Mouse (Mus musculus): ENCODE data around the gene Hist1h2bf. TPM values are rescaled to one million over a fixed set of nuclear protein-coding genes. Genes with fewer than 3 reads are reported as not detected.
"Not testable (repeated sequence)": the region's sequence is repeated elsewhere in the genome, so short reads cannot be mapped to it uniquely, and the experiment has no call there.

Hist1h2bf gene
- polyA plus RNA-seq, 1 experiment = 4.5 TPM

DNA sequence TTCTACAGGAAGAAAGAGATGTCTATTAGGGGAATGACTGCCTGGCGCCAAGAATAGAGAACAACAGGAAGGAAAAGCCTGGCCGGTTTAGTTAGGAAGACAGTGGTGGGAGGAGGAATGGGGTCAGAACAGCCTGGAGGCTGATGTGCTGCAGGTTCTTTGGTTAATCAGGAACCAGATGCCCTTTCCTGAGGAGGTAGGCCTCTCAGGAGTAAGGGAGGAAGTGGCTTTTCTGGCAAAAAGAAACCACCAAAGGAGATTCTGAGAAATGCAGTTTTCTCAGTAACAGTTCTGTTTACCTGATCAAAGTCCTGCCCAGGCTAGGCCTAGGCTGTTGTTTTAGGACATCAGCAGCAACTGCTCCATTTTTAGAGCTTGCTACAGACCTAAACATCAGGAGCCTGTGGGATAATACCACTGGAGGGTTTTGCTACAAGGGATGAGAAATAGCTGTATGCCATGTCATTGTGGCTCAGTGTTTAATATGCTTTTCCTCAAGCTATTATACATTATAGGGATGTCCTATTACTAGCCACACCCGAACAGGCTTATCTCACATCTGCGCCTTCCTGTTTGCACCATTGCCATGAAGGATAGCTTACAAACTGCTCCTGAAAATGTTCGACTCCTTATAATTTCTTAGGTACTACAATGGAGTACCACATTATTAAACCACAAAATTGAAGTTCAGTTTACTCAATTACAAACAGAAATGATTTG, 19.2 kb upstream of the Hist1h2bf start:
- no peak overlapping the region for H3ac ChIP-seq (ENCODE audit: control insufficient read depth, insufficient read length, low read depth)

DNA sequence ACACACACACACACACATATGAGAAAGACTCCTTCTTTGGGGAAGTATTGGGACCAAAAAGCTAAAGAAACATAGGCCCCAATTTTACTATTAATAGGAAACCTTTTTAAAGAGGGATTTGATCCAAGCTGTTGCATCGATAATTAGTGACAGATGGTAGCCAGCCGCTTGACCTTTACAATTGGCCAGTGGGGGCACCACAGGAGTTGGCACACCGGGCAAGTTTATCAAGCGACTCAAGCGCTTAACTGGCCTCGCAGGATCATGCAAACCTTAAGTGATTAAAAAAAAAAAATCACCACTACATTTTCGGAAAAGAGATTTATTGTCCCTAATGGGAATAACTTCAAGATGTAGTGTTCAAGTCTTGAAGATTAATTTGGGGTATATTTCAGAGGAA, 18.6 kb upstream of the Hist1h2bf start:
- no peak overlapping the region for H3ac ChIP-seq (ENCODE audit: control insufficient read depth, insufficient read length, low read depth)
- H3K36me3 ChIP-seq (ENCODE audit: control insufficient read depth, insufficient read depth) = no peaks in the 10 kb centered on the region
- no peak for TF ChIP-seq USF1 (IDR thresholded peaks at IDR 0.05; ENCODE audit: low read depth)
- TF ChIP-seq MYOD1 (IDR thresholded peaks at IDR 0.05; ENCODE audit: control insufficient read depth, insufficient read length, low read depth) = no peak
- no peak for TF ChIP-seq MAX (IDR thresholded peaks at IDR 0.05)
- no peaks in the 10 kb centered on the region for H3K79me2 ChIP-seq (ENCODE audit: control insufficient read depth, insufficient read depth)
- H3K4me3 ChIP-seq (ENCODE audit: insufficient read depth, poor library complexity, severe bottlenecking) = no peak overlapping the region
- H3K79me3 ChIP-seq (ENCODE audit: low read depth) = no peaks in the 10 kb centered on the region
- H3K27me3 ChIP-seq (ENCODE audit: control insufficient read depth, insufficient read depth, insufficient read length) = no peaks in the 10 kb centered on the region

More for the DNA sequence above, 19.2 kb upstream of the Hist1h2bf start:
- no peak overlapping the region for H3K4me3 ChIP-seq (ENCODE audit: insufficient read depth, poor library complexity, severe bottlenecking)
- no peak for TF ChIP-seq MYOG (IDR thresholded peaks at IDR 0.05; ENCODE audit: control insufficient read depth, extremely low read depth, insufficient read length)
- TF ChIP-seq USF1 (IDR thresholded peaks at IDR 0.05; ENCODE audit: low read depth) = no peak
- TF ChIP-seq CTCF (IDR thresholded peaks at IDR 0.05; ENCODE audit: control insufficient read depth, insufficient read depth, insufficient read length) = no peak
- no peak for TF ChIP-seq CEBPB (IDR thresholded peaks at IDR 0.05; ENCODE audit: low read depth)
- TF ChIP-seq MAX (IDR thresholded peaks at IDR 0.05) = no peak
- no peak for TF ChIP-seq FOSL1 (IDR thresholded peaks at IDR 0.05; ENCODE audit: insufficient read depth, low read length, poor library complexity, severe bottlenecking)
- no peak for TF ChIP-seq MYOD1 (IDR thresholded peaks at IDR 0.05; ENCODE audit: control insufficient read depth, insufficient read length, low read depth)
- H3K36me3 ChIP-seq (ENCODE audit: control insufficient read depth, insufficient read depth) = no peaks in the 10 kb centered on the region
- no peaks in the 10 kb centered on the region for H3K27me3 ChIP-seq (ENCODE audit: control insufficient read depth, insufficient read depth, insufficient read length)
- H3K79me2 ChIP-seq (ENCODE audit: control insufficient read depth, insufficient read depth) = no peaks in the 10 kb centered on the region
- no peaks in the 10 kb centered on the region for H3K79me3 ChIP-seq (ENCODE audit: low read depth)

DNA sequence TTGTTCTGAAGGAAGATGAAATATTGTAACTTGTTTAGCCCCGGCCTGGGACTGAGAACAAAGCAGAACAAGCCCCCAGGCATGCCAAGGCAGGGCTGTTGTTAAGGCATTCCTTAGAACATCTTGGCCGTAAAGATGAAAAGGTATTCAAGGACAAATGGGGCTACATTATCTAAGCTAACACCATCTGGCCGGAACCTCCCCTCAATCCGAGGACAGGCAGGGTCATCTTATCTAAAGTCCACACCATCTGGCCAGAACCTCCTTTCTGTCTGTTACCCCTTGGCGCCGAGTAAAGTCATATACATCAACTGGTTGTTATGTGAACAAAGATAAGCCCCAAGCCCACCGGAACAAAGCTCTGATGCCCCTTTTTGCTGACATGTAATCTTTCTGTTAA, 17.9 kb upstream of the Hist1h2bf start:
- not testable (repeated sequence) for H3K79me2 ChIP-seq (ENCODE audit: control insufficient read depth, insufficient read depth); H3ac ChIP-seq (ENCODE audit: control insufficient read depth, insufficient read length, low read depth); H3K4me3 ChIP-seq (ENCODE audit: insufficient read depth, poor library complexity, severe bottlenecking); H3K79me3 ChIP-seq (ENCODE audit: low read depth); H3K27me3 ChIP-seq (ENCODE audit: control insufficient read depth, insufficient read depth, insufficient read length); H3K36me3 ChIP-seq (ENCODE audit: control insufficient read depth, insufficient read depth)

DNA sequence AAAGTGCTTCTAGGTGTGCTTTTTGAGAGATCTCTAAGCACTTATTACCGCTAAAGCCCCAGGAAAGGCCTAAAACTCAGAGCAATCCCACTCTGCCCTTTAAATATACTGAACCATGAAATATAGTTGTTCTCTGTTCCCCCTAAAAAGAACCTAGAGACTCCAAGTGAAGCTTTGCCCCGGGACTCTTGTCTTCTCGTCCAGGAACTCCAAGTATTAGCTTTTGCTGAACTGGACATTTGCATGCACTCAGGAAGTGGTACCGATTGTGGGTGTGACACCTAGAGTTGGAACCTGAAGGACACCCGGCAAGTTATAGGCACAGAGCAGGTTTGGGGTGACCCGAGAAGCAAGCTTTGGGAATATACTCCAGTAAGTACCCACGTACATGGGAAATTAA, 17.2 kb upstream of the Hist1h2bf start:
- Histone ChIP-seq H3K4me3 (ENCODE audit: insufficient read depth, poor library complexity, severe bottlenecking) (no peak overlapping the region), H3K79me3 (ENCODE audit: low read depth) (no peaks in the 10 kb centered on the region), H3K36me3 (ENCODE audit: control insufficient read depth, insufficient read depth) (no peaks in the 10 kb centered on the region), H3K27me3 (ENCODE audit: control insufficient read depth, insufficient read depth, insufficient read length) (no peaks in the 10 kb centered on the region), H3K79me2 (ENCODE audit: control insufficient read depth, insufficient read depth) (no peaks in the 10 kb centered on the region), H3ac (ENCODE audit: control insufficient read depth, insufficient read length, low read depth) (no peak overlapping the region)
- TF ChIP-seq CEBPB (IDR thresholded peaks at IDR 0.05; ENCODE audit: low read depth) (no peak), MYOG (IDR thresholded peaks at IDR 0.05; ENCODE audit: control insufficient read depth, extremely low read depth, insufficient read length) (no peak), FOSL1 (IDR thresholded peaks at IDR 0.05; ENCODE audit: insufficient read depth, low read length, poor library complexity, severe bottlenecking) (no peak), USF1 (IDR thresholded peaks at IDR 0.05; ENCODE audit: low read depth) (no peak), MYOD1 (IDR thresholded peaks at IDR 0.05; ENCODE audit: control insufficient read depth, insufficient read length, low read depth) (no peak), CTCF (IDR thresholded peaks at IDR 0.05; ENCODE audit: control insufficient read depth, insufficient read depth, insufficient read length) (no peak), MAX (IDR thresholded peaks at IDR 0.05) (no peak)

DNA sequence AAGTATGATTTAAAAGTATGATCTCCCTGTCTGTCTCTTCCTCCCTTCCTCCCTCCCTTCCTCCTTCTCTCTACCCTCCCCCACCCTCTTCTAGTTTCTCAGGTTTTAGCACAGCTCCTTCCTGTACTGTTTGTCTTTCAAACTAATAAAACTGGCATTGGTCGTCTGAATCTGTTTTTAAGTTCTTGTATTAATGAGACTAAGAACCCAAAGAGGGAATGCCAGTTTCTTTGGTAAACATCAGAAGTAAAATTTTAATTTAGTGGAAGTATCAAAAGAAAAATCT, 12.9 kb upstream of the Hist1h2bf start:
- no peaks in the 10 kb centered on the region for H3K36me3 ChIP-seq (ENCODE audit: control insufficient read depth, insufficient read depth)
- TF ChIP-seq CEBPB (IDR thresholded peaks at IDR 0.05; ENCODE audit: low read depth) (no peak), MYOG (IDR thresholded peaks at IDR 0.05; ENCODE audit: control insufficient read depth, extremely low read depth, insufficient read length) (no peak), MAX (IDR thresholded peaks at IDR 0.05) (no peak), FOSL1 (IDR thresholded peaks at IDR 0.05; ENCODE audit: insufficient read depth, low read length, poor library complexity, severe bottlenecking) (no peak), USF1 (IDR thresholded peaks at IDR 0.05; ENCODE audit: low read depth) (no peak), CTCF (IDR thresholded peaks at IDR 0.05; ENCODE audit: control insufficient read depth, insufficient read depth, insufficient read length) (no peak), MYOD1 (IDR thresholded peaks at IDR 0.05; ENCODE audit: control insufficient read depth, insufficient read length, low read depth) (no peak)
- no peak overlapping the region for H3K4me3 ChIP-seq (ENCODE audit: insufficient read depth, poor library complexity, severe bottlenecking)
- H3ac ChIP-seq (ENCODE audit: control insufficient read depth, insufficient read length, low read depth) = no peak overlapping the region
- no peaks in the 10 kb centered on the region for H3K27me3 ChIP-seq (ENCODE audit: control insufficient read depth, insufficient read depth, insufficient read length)
- no peaks in the 10 kb centered on the region for H3K79me3 ChIP-seq (ENCODE audit: low read depth)
- H3K79me2 ChIP-seq (ENCODE audit: control insufficient read depth, insufficient read depth) = no peaks in the 10 kb centered on the region

DNA sequence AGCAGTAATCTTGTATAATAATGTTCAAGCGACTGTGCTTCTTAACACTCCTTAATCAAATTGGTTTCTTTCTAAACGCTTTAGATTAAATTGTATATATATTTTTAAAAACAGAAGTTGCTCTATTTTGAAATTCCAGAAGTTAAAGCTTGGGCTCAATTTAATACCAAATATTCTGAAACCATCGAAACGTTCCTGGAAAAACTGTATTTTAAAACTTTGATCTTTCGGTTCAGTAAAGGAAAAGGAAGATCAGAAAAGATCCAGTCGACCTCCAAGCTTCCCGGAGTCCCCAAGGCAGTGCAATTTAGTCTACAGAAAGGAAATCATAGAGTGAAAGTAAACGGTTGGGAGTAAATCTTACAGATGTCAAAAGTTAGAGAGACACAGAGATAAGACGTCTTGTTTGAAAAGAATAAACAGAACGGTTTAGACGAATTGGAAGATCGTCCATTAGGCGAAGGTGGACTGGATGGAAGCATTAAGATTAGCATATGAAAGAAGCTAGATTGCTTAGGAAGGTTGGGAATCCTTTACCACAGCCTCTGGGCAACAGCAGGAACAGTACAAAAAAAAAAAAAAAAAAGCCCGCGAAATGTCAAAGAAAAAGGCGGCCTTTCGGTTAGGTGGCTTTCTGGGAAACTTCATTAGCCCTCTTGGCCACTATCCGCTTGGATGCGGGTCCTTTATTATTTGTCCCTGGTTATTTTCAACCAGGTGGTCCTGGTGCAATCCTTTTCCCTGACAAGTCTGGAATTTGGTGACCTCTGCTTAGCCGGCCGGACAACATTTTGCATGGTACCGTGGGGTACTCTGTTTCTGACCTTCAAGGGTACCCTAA, 12.3 kb upstream of the Hist1h2bf start:
- no peaks in the 10 kb centered on the region for H3K27me3 ChIP-seq (ENCODE audit: control insufficient read depth, insufficient read depth, insufficient read length)
- no peaks in the 10 kb centered on the region for H3K79me2 ChIP-seq (ENCODE audit: control insufficient read depth, insufficient read depth)
- no peaks in the 10 kb centered on the region for H3K36me3 ChIP-seq (ENCODE audit: control insufficient read depth, insufficient read depth)
- TF ChIP-seq USF1 (IDR thresholded peaks at IDR 0.05; ENCODE audit: low read depth) = no peak
- TF ChIP-seq MYOD1 (IDR thresholded peaks at IDR 0.05; ENCODE audit: control insufficient read depth, insufficient read length, low read depth) = no peak
- no peak for TF ChIP-seq MYOG (IDR thresholded peaks at IDR 0.05; ENCODE audit: control insufficient read depth, extremely low read depth, insufficient read length)
- TF ChIP-seq MAX (IDR thresholded peaks at IDR 0.05) = no peak
- TF ChIP-seq FOSL1 (IDR thresholded peaks at IDR 0.05; ENCODE audit: insufficient read depth, low read length, poor library complexity, severe bottlenecking) = no peak
- TF ChIP-seq CTCF (IDR thresholded peaks at IDR 0.05; ENCODE audit: control insufficient read depth, insufficient read depth, insufficient read length) = no peak
- no peak for TF ChIP-seq CEBPB (IDR thresholded peaks at IDR 0.05; ENCODE audit: low read depth)
- no peaks in the 10 kb centered on the region for H3K79me3 ChIP-seq (ENCODE audit: low read depth)
- H3K4me3 ChIP-seq (ENCODE audit: insufficient read depth, poor library complexity, severe bottlenecking) = no peak overlapping the region
- peak overlapping the region; percentile 36 for H3ac ChIP-seq (ENCODE audit: control insufficient read depth, insufficient read length, low read depth)

DNA sequence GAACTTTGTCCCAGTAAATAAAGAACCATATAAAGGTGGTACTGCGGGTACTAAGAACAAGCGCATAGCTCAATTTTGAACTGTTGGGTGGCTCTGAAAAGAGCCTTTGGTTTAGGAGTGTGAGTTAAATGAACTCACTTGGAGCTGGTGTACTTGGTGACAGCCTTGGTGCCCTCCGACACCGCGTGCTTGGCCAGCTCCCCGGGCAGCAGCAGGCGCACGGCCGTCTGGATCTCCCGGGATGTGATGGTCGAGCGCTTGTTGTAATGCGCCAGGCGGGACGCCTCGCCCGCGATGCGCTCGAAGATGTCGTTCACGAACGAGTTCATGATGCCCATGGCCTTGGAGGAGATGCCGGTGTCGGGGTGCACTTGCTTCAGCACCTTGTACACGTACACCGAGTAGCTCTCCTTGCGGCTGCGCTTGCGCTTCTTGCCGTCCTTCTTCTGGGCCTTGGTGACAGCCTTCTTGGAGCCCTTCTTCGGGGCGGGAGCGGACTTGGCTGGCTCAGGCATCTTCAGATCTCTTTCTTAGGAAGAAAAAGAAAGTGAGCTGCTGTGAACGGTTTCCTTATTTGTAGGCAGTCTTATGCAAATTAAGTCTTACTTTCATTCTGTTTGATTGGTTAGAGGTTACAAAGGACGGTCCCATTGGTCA, 11.6 kb upstream of the Hist1h2bf start:
- H3K27me3 ChIP-seq (ENCODE audit: control insufficient read depth, insufficient read depth, insufficient read length); H3K79me3 ChIP-seq (ENCODE audit: low read depth); H3K79me2 ChIP-seq (ENCODE audit: control insufficient read depth, insufficient read depth); H3K36me3 ChIP-seq (ENCODE audit: control insufficient read depth, insufficient read depth): not testable (repeated sequence)
- Histone ChIP-seq H3ac (ENCODE audit: control insufficient read depth, insufficient read length, low read depth) (peak overlapping the region; percentile 82), H3K4me3 (ENCODE audit: insufficient read depth, poor library complexity, severe bottlenecking) (peak overlapping the region; percentile 27)
